Mouse (Mus musculus) small intestine, adult 2 months (tissue): ENCODE measurements around the gene Tnn.
A peak's percentile ranks its signal among the peaks of the same experiment; 100 is the strongest.

ENCODE experiments used
- CTCF ChIP-seq: fragments of 200-500 bp; IDR thresholded peaks from 2 replicates; pipeline ENCODE4 v1.5.1; 2012; ENCODE audit warnings: low read depth, mild to moderate bottlenecking, control low read depth, inconsistent platforms, low read length, moderate library complexity, mixed read lengths; ENCODE audit not compliant: insufficient replicate concordance, insufficient read length; ENCODE audit errors: extremely low read depth
- POLR2A ChIP-seq: fragments of 200-500 bp; IDR thresholded peaks from 2 replicates; pipeline ENCODE4 v1.6.1; 2012; ENCODE audit warnings: low read depth, mild to moderate bottlenecking, control low read depth, inconsistent platforms, low read length, moderate library complexity

- TF ChIP-seq CTCF (peak; percentile 37; the same call in 1 of the 2 replicates), POLR2A (no peak)
These were observed 109.0 kb downstream of the Tnn start, which contains the start of gene 4930523C07Rik for GRCm38 (mm10) chr1:160044237-160045021.
